Mouse (Mus musculus) G1E-ER4 (cell line): ENCODE measurements around the gene Rnf44. TPM values are rescaled to one million over a fixed set of nuclear protein-coding genes. Genes with fewer than 3 reads are reported as not detected.

Experiments used
- GATA1 ChIP-seq: IDR thresholded peaks from one replicate; pipeline ENCODE4 v1.8.0; 2012; ENCODE audit warnings: low read length, inconsistent platforms
- polyA plus RNA-seq: library from polyadenylated mRNA; stranded (reverse); fragments of >175 nt; gene quantifications from 2 replicates; pipeline ENCODE4 v1.2.3, GENCODE M21; 2012

The Rnf44 gene
- polyA plus RNA-seq, 1 experiment = 288 TPM

DNA sequence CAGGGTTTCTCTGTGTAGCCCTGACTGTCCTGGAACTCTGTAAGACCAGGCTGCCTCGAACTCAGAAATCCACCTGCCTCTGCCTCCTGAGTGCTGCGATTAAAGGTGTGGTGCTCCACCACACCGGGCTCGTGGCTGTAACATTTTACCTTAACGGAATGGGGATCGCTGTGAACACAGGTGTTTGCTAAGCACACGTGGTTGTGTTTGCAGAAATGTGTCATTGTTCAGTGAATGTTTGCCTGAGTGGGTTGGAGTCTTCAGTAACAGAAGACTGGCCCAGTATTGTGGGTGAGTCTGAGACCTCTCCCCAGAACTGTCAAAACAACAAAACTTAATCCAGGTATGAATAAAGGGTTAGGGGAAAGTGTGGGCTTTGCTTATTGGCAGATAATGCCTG is 28.6 kb downstream of the Rnf44 start:
- TF ChIP-seq GATA1 = no peak

DNA sequence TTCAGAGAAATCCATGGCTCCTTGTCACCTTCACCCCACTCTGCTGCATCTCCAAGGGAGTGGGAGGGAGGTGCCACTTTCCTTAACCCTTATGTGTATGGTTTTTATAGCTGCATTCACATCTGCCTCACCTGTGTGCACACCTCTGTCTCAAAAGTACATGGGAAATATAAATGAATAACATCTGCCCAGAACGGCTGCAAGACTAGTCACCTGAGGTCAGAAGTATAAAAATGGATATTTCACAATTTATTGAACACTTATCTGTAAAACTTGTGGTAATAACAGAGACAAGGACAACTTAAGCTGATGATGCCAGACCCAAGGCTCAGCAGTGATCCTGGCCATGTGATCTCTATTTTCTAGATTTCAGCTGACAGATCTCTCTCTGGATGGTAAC is 29.2 kb downstream of the Rnf44 start:
- no peak for TF ChIP-seq GATA1

DNA sequence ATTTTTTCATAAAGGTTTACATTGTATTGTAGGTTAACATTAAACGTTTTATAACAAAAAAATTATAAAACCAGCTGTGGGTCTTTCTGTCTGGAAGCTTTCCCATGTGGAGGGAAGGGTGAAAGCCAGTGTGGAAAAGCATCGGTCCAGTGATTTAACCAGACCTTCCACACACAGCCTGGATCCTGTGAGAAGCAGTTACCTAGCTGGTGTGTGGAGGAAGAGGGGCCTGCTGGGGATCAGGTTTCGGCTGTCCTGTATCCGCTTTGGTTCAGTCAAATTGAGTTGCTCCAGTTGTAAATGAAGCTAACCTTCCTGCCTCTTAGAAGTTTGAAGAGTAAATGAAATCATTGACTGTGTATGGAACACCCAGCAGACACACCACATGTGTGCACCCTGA is 29.7 kb downstream of the Rnf44 start:
- no peak for TF ChIP-seq GATA1

DNA sequence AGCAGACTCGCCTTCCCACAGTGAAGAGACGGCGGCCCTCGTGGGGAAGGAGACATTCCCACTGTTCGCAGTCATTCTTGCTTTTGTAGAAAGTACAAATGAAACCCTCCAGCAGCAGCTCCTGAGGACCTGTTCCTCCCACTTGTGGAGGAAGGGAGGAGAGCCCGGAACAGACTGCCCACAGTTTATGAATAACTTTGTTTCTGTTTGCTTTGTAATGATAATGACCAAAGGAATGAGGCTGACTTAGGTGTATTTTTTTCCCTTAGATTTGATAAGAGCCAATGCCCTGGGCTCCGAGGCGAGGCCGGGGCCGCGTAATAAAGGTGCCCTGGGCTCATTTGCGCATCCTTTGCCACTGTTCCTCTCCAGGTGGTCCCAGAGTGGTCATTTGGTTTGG is 32.3 kb downstream of the Rnf44 start:
- TF ChIP-seq GATA1 = no peak

DNA sequence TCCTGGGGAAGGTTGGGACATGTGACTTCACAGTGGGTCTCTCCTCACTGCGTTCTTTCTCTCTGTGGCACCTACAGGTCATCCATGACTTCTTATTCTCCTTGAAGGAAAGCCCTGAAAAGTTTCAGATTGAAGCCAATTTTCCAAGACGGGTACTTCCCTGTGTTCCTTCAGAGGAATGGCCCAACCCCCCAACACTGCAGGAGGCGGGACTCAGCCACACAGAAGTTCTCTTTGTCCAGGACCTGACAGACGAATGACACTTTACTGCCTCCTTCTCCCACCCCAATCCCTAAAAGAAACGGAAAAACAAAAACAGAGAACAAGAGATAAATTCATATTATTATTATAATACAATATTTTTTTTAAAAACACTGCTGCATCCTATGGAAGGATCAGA is 32.8 kb downstream of the Rnf44 start:
- no peak for TF ChIP-seq GATA1

DNA sequence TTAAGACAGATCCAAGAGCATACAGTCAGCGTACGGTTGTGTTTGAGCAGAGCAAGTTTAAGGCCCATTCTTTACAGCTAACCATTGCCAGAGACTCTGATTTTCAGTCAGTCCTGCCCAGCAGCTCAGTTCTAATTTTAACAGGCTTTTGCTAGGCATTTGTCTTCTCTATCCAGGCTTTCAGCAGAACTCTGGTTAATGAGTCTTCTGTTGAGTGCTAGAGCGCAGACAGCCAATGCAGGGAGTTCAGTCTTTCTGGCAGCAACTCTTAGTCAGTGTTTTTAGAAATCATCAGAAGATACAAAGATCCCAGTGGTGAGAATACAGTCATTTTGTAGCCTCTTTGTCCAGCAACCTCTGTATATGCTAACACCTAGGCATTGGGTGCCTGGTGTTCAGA is 43.2 kb downstream of the Rnf44 start:
- TF ChIP-seq GATA1 = no peak

DNA sequence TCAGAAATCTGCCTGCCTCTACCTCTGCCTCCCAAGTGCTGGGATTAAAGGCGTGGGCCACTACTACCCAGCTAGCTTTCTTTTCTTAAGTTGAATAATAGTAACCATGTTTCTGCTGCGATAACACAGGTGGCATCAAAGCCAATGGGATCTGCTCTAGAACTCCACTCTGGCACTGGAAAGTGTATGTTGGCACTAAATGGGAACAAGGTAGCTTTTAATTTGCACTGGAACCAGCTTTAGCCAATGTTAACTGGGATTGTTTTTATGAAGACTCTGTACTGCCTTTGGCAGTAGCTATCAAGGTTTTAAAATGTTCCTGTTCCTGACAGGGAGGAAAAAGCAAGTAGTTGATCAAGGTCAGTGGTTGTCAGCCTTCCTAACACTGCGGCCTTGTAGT is 58.7 kb downstream of the Rnf44 start:
- TF ChIP-seq GATA1 = no peak

DNA sequence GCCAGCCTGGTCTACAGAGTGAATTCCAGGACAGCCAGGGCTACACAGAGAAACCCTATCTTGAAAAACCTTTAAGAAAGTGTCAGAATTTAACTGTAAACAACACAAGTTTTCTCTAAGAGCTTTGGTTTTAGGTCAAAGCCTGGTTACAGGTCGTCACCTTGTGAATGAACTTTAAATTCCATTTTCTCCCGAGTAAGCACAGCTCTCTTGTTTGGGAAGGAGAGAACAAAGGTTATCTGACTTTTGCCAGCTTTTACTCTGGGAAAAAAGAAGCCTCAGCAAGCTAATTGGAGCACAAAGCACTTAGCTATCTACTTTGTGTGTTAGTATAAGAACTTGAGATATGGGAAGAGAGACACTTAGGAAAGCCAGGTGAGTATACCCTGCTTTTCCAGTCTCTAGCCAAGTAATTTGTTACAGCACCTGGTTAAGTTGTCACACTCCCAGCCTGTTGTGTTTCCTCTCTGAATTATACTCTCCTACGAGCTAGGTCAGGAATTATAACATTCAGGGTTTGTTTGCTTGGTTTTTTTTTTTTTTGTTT is 60.9 kb downstream of the Rnf44 start:
- no peak for TF ChIP-seq GATA1

Other genes with a start within 250 kb of the Rnf44 start
- 161 and 163 TPM in 2 replicates for gene Thoc3, start 225.1 kb downstream of the Rnf44 start, polyA plus RNA-seq
- 4.5 and 5.0 TPM in 2 replicates for gene Simc1, start 190.1 kb downstream of the Rnf44 start, polyA plus RNA-seq
- gene 4833439L19Rik, start 128.5 kb downstream of the Rnf44 start, polyA plus RNA-seq = 39.7 and 48.4 TPM in 2 replicates
- 8.0 and 12.2 TPM in 2 replicates for gene Arl10, start 118.9 kb downstream of the Rnf44 start, polyA plus RNA-seq
- 77.4 and 101 TPM in 2 replicates for gene Nop16, start 103.8 kb downstream of the Rnf44 start, polyA plus RNA-seq
- gene Higd2a, start 103.7 kb downstream of the Rnf44 start, polyA plus RNA-seq = 13.0 and 86.8 TPM in 2 replicates
- 67.4 and 91.2 TPM in 2 replicates for gene Cltb, start 82.6 kb downstream of the Rnf44 start, polyA plus RNA-seq
- 22.1 and 26.1 TPM in 2 replicates for gene Faf2, start 72.1 kb downstream of the Rnf44 start, polyA plus RNA-seq
- gene Cdhr2, start 7.6 kb upstream of the Rnf44 start, polyA plus RNA-seq = not detected in 2 replicates
- not detected in 2 replicates for gene Gprin1, start 56.0 kb upstream of the Rnf44 start, polyA plus RNA-seq
- gene Sncb, start 72.7 kb upstream of the Rnf44 start, polyA plus RNA-seq = not detected in 2 replicates
- gene Eif4e1b, start 90.1 kb upstream of the Rnf44 start, polyA plus RNA-seq = not detected in 2 replicates
- gene Tspan17, start 95.5 kb upstream of the Rnf44 start, polyA plus RNA-seq = 0.14 and 0.17 TPM in 2 replicates